Mouse (Mus musculus): ENCODE results near the gene Yes1.

DNA sequence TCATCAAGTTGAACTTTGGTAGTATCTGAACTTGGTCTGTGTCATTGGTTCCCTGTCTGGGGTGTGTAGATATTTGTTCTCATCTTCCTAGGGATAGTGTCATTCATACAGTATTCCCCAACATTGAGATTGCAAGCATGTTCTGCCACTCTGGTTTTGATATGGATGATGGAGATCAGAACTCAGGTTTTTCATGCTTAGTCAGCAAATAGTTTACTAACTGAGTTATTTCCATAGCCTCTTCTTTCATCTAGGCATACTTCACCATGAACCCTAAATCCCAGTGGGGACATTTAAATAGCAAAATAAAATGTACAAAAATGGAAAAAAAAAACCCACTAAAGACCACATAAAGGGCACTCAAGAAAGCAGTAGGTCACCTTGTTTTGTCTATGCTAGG lies 12.7 kb downstream of the Yes1 start:
- no peak for TF ChIP-seq CTCF (IDR thresholded peaks at IDR 0.05; ENCODE audit: borderline replicate concordance, insufficient read depth, low read depth, low read length)
- no peak for TF ChIP-seq POLR2A (IDR thresholded peaks at IDR 0.05; ENCODE audit: borderline replicate concordance, insufficient read depth, low read length)
